Mouse (Mus musculus) cortical plate, adult 2 months (tissue): ENCODE measurements at regions not wholly inside any gene's neighbourhood (a gene's known extent, or its start where the extent isn't known, plus 50 kb on each side); places are given as distances from the start of the nearest gene placed in this dataset.

Source experiments
- CTCF ChIP-seq: fragments of 200-500 bp; IDR thresholded peaks from 2 replicates; pipeline ENCODE4 v1.5.1; 2011; ENCODE audit warnings: mild to moderate bottlenecking, control low read depth, low read length; ENCODE audit not compliant: insufficient read depth; ENCODE audit errors: extremely low read depth
- POLR2A ChIP-seq: fragments of 200-500 bp; IDR thresholded peaks from 2 replicates; pipeline ENCODE4 v1.6.1; 2011; ENCODE audit warnings: mild to moderate bottlenecking, low read length, control low read depth; ENCODE audit not compliant: insufficient read depth; ENCODE audit errors: extremely low read depth

DNA sequence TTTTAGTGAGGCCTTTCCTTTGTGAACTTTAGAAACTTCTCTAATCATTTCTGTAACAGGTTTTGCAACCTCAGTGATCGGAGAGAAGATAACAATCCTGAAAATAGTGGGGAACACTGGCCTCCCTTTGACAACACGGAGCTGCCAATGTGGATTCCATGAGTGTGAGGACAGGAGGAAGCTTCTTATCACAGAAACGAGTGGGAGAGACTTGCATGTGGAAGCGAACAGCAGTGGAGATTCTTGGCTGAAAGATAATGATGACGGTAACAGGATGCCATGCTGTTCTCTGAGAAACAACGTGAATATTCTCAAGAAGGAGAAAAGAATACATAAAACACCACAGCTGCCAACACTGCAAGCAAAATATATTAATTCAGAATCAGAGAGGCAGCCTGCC lies 1407.4 kb upstream of the Zeb2 start:
- no peak for TF ChIP-seq CTCF
- TF ChIP-seq POLR2A = no peak
